Mouse (Mus musculus) C2C12 (cell line): ENCODE measurements around the gene Gm3448. TPM values are rescaled to one million over a fixed set of nuclear protein-coding genes. Genes with fewer than 3 reads are reported as not detected.

Experiments
- H3K27me3 ChIP-seq: one replicate; pipeline ENCODE4 v1.6.1; 2011; ENCODE audit not compliant: control insufficient read depth, insufficient read depth, insufficient read length
- H3K36me3 ChIP-seq: one replicate; pipeline ENCODE4 v1.6.1; 2011; ENCODE audit not compliant: control insufficient read depth, insufficient read depth
- H3K4me3 ChIP-seq: one replicate; pipeline ENCODE4 v1.5.1; 2011; ENCODE audit warnings: mild to moderate bottlenecking, control low read depth; ENCODE audit not compliant: poor library complexity, insufficient read depth, severe bottlenecking
- H3K79me2 ChIP-seq: one replicate; pipeline ENCODE4 v1.6.1; 2011; ENCODE audit not compliant: control insufficient read depth, insufficient read depth
- H3K79me3 ChIP-seq: one replicate; pipeline ENCODE4 v1.6.1; 2011; ENCODE audit warnings: low read depth, control low read depth
- H3ac ChIP-seq: one replicate; pipeline ENCODE3; 2011; ENCODE audit warnings: low read depth; ENCODE audit not compliant: control insufficient read depth, insufficient read length
- CEBPB ChIP-seq: IDR thresholded peaks from one replicate; pipeline ENCODE4 v1.6.1; 2011; ENCODE audit warnings: low read depth, mild to moderate bottlenecking, control low read depth, moderate library complexity
- CTCF ChIP-seq: IDR thresholded peaks from one replicate; pipeline ENCODE4 v1.5.1; 2011; ENCODE audit not compliant: control insufficient read depth, insufficient read depth, insufficient read length
- FOSL1 ChIP-seq: IDR thresholded peaks from one replicate; pipeline ENCODE4 v1.8.0; 2011; ENCODE audit warnings: mild to moderate bottlenecking, low read length; ENCODE audit not compliant: poor library complexity, insufficient read depth, severe bottlenecking
- MAX ChIP-seq: IDR thresholded peaks from one replicate; pipeline ENCODE4 v1.6.1; 2011; ENCODE audit warnings: mild to moderate bottlenecking, control low read depth
- MYOD1 ChIP-seq: IDR thresholded peaks from one replicate; pipeline ENCODE4 v1.6.1; 2011; ENCODE audit warnings: low read depth; ENCODE audit not compliant: control insufficient read depth, insufficient read length
- MYOG ChIP-seq: IDR thresholded peaks from one replicate; pipeline ENCODE4 v1.6.1; 2011; ENCODE audit not compliant: control insufficient read depth, insufficient read length; ENCODE audit errors: extremely low read depth
- USF1 ChIP-seq: IDR thresholded peaks from one replicate; pipeline ENCODE4 v1.6.1; 2011; ENCODE audit warnings: low read depth, mild to moderate bottlenecking, control low read depth, moderate library complexity
- polyA plus RNA-seq: library from polyadenylated mRNA; unstranded; fragments of >200 nt; fragmentation: generic; extraction: Trizol; gene quantifications from one replicate; pipeline ENCODE4 v1.2.1, GENCODE M21; 2012; ENCODE audit warnings: missing spikeins

Gm3448 gene
- polyA plus RNA-seq, 1 experiment, result 0.49 TPM

DNA sequence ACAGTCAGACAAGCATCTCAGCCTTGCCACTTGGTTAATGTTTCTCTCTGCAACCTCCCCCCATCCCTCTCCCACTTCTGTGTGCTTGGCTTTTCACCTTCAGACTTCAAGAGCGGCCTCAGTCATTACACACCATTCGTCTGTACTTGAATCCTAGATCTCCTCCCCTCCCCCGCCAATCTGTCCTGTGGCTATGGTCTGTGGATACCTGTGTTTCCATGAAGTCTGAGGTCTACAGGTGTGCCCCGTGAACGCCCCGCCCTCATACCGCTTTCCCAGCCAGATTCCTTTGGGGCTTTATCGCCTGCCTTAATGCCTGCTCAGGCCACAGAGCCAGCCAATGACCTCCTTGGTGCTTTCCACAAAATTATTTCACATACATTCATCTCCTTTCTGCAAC, 33.7 kb upstream of the Gm3448 start:
- Histone ChIP-seq H3K79me3 (no peaks in the 10 kb centered on the region), H3K27me3 (peaks cover 3% of the 10 kb centered on the region), H3ac (no peak overlapping the region), H3K36me3 (no peaks in the 10 kb centered on the region), H3K4me3 (no peak overlapping the region), H3K79me2 (no peaks in the 10 kb centered on the region)
- TF ChIP-seq MAX (no peak), FOSL1 (no peak), CEBPB (no peak), MYOD1 (no peak), CTCF (no peak), MYOG (no peak), USF1 (no peak)

DNA sequence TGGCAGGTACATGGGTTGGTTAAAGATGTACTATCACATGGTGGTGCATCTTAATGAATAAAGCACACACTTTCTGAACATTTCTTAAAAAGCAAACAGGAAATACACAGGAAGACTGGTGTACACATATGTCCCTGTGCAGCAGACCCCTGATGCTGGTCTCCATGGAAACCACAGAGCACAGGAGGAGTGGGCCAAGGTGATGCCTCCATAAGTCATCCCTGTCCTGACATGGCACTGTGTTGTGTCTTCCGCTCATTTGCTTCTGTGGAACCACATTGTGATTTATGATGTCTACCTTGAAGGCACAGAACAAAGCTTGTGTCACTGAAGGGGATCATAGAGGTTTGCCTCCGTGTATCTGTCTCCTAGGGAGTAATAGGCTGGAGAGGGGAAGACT, 30.9 kb upstream of the Gm3448 start:
- Histone ChIP-seq H3K79me2 (no peaks in the 10 kb centered on the region), H3K36me3 (no peaks in the 10 kb centered on the region), H3K79me3 (no peaks in the 10 kb centered on the region), H3K27me3 (no peaks in the 10 kb centered on the region), H3ac (no peak overlapping the region), H3K4me3 (no peak overlapping the region)
- TF ChIP-seq FOSL1 (no peak), USF1 (no peak), MYOG (no peak), MAX (no peak), MYOD1 (no peak), CEBPB (no peak), CTCF (no peak)

DNA sequence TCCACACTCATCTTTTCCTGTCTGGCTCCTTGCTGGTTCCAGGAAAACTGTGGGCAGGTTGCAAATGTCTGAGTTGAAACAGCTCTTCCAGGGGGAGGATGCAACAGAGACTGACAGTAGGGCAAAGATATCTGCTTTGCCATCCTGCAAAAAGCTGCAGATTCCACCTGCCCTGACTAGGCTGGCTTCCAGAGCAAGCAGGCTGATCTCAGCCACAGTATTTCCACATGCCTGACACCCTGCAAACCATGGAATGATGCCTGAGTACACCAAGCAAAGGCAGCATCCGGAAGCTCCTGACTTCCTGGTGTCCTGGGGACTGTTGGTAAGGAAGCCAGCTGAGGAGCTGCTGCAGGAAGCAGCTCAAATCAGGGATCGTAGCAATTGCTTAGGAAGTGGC, 27.8 kb upstream of the Gm3448 start:
- TF ChIP-seq MYOD1 (no peak), USF1 (no peak), CEBPB (no peak), CTCF (no peak), MAX (no peak), MYOG (no peak), FOSL1 (no peak)
- H3K79me2 ChIP-seq, result no peaks in the 10 kb centered on the region
- H3K79me3 ChIP-seq, result no peaks in the 10 kb centered on the region
- no peak overlapping the region for H3K4me3 ChIP-seq
- no peak overlapping the region for H3ac ChIP-seq
- H3K36me3 ChIP-seq, result no peaks in the 10 kb centered on the region
- no peaks in the 10 kb centered on the region for H3K27me3 ChIP-seq

DNA sequence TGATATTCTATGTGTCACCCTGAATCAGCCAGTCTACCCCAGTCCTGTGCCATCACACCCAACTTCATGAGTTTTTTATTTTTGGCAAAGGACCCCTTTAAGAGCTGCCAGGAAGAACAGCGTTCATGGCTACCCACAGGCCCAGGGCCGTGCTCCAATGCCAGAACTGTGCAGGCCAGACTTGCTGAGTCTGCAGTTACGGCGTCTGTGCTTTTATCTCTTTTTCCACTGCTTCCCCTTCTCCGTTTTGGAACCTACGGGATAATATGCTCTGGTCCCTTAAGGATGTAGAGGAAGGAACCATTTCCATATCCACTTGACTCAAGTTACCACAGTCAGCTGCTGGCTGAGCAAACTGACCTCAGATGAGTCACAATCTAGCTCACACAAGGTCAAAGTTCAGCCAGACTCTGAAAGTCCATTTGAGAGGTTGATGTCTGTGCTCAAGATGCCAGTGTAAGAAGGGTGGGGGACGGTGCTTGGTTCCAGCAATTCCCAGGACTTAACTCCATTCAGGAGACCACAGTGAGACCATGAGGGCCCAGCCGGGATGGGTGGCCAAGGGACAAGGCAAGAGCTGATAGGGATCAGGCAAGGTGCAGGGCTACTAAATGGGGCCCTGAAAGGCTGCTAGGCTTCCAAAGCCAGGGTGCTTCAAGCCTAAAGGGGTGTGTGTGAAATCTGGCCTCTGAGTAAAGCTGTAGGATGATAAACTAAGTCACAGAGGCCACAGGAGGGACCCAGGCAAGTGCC, 26.9 kb upstream of the Gm3448 start:
- peaks cover 8% of the 10 kb centered on the region for H3K36me3 ChIP-seq
- H3K79me3 ChIP-seq, result no peaks in the 10 kb centered on the region
- no peaks in the 10 kb centered on the region for H3K79me2 ChIP-seq
- H3ac ChIP-seq, result no peak overlapping the region
- H3K27me3 ChIP-seq, result no peaks in the 10 kb centered on the region
- H3K4me3 ChIP-seq, result no peak overlapping the region
- TF ChIP-seq MAX, result no peak
- peak; percentile 34 for TF ChIP-seq FOSL1
- peak; percentile 70 for TF ChIP-seq MYOD1

DNA sequence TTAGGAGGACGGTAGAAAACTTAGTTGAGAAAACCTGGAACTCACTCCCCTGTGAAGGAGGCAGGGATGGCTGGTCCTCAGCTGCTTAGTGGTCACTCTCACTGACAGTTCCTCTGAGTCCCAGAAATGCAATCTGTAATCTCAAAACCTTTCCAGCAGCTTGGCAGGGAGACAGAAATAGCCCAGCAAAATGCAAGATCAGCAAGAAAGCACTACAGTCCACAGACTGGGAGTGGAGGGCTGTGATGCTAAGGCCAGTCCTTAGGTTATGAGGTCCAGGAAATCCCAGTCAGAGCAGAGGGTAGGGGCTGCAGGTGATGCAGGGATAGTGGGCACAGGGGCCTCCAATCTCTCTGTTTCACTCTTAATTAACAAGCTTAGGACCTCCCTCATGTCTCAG, 25.6 kb upstream of the Gm3448 start:
- no peaks in the 10 kb centered on the region for H3K79me2 ChIP-seq
- no peak overlapping the region for H3ac ChIP-seq
- H3K4me3 ChIP-seq, result no peak overlapping the region
- no peaks in the 10 kb centered on the region for H3K79me3 ChIP-seq
- no peaks in the 10 kb centered on the region for H3K27me3 ChIP-seq
- no peak for TF ChIP-seq CEBPB
- no peak for TF ChIP-seq MAX
- TF ChIP-seq USF1, result no peak
- no peak for TF ChIP-seq CTCF
- no peak for TF ChIP-seq FOSL1
- no peak for TF ChIP-seq MYOG
- TF ChIP-seq MYOD1, result no peak
- peaks cover 12% of the 10 kb centered on the region for H3K36me3 ChIP-seq

DNA sequence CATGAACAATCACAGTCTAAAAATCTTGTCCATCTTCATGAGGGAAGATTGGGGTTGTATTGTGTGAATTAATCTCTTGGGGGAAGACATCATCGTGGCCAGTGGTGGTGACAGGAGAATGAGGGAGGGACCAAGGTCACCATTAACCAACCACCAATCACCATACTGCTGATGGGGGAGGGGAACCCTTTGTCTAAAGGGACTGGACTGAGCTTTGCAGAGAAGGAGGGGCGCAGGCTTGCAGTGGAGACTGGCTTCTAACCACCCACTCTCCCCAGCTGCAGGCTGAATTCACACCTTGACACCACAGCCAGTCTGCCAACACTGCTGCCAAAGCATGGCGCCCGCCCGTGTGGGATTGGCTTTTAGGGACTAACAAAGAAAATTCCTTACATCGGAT, 24.7 kb upstream of the Gm3448 start:
- Histone ChIP-seq H3K36me3 (peaks cover 12% of the 10 kb centered on the region), H3K79me2 (no peaks in the 10 kb centered on the region), H3K4me3 (no peak overlapping the region), H3ac (no peak overlapping the region), H3K27me3 (no peaks in the 10 kb centered on the region), H3K79me3 (no peaks in the 10 kb centered on the region)
- TF ChIP-seq MYOG (no peak), USF1 (no peak), FOSL1 (no peak), CEBPB (no peak), CTCF (no peak), MYOD1 (no peak), MAX (no peak)
